Mouse (Mus musculus) olfactory bulb, adult 2 months (tissue): ENCODE measurements around the gene Serac1. TPM values are rescaled to one million over a fixed set of nuclear protein-coding genes. Genes with fewer than 3 reads are reported as not detected.

ENCODE experiments used
- H3K27ac ChIP-seq: fragments of 200-500 bp; 2 replicates; pipeline ENCODE4 v1.5.1; 2012; ENCODE audit warnings: low read depth, low read length; ENCODE audit not compliant: insufficient read depth
- H3K4me1 ChIP-seq: fragments of 200-500 bp; 2 replicates; pipeline ENCODE4 v1.6.1; 2012; ENCODE audit warnings: low read length; ENCODE audit not compliant: control insufficient read depth, insufficient read depth
- H3K4me3 ChIP-seq: fragments of 200-500 bp; 2 replicates; pipeline ENCODE4 v1.5.1; 2012; ENCODE audit warnings: mild to moderate bottlenecking, low read depth, low read length, moderate library complexity; ENCODE audit not compliant: insufficient read depth
- CTCF ChIP-seq: fragments of 200-500 bp; IDR thresholded peaks from 2 replicates; pipeline ENCODE4 v1.5.1; 2012; ENCODE audit warnings: low read depth, mild to moderate bottlenecking, low read length, moderate library complexity; ENCODE audit not compliant: insufficient read depth
- POLR2A ChIP-seq: fragments of 200-500 bp; IDR thresholded peaks from 2 replicates; pipeline ENCODE4 v1.6.1; 2012; ENCODE audit warnings: mild to moderate bottlenecking, low read depth, low read length, moderate library complexity; ENCODE audit not compliant: insufficient read depth
- WGBS: fragments of 180-500 bp; shearing (Covaris S2); methylation state at CpG from one replicate; pipeline ENCODE4 v1.1.7; 2018; 5-methylcytosine and 5-hydroxymethylcytosine counted together
- polyA plus RNA-seq: library from polyadenylated mRNA; stranded (reverse); fragments of >200 nt; gene quantifications from 2 replicates; pipeline ENCODE4 v1.2.4, GENCODE M21; 2012; ENCODE audit warnings: low replicate concordance; ENCODE audit not compliant: missing spikeins, insufficient read depth, insufficient read length

Gene Serac1
- polyA plus RNA-seq, 1 experiment = 202 TPM

DNA sequence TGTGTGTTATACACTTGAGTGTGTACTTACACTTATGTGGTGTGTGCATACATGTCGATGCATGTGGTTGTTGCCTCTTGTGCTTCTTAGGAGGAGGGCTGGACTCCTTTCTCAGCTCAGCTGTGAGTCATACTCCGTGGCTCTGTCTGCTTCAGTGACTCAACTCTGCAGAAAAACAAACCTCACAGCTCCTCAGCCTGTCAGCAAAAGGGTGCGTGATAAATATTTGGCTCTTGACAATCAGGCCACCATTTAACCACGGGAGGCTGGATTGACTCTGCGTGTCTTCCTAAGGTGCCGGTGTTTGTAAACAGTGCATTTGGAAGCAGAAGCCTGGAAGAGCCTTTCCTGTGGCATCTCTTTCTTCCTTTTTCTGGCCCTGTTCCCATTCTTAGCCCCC, 84.9 kb downstream of the Serac1 start:
- TF ChIP-seq POLR2A = no peak
- peaks cover 24% of the 10 kb centered on the region for H3K4me1 ChIP-seq
- WGBS = 25% methylated on average over 6 of the region's 6 CpGs
- peak overlapping the region; percentile 84 for H3K27ac ChIP-seq
- no peak overlapping the region for H3K4me3 ChIP-seq

DNA sequence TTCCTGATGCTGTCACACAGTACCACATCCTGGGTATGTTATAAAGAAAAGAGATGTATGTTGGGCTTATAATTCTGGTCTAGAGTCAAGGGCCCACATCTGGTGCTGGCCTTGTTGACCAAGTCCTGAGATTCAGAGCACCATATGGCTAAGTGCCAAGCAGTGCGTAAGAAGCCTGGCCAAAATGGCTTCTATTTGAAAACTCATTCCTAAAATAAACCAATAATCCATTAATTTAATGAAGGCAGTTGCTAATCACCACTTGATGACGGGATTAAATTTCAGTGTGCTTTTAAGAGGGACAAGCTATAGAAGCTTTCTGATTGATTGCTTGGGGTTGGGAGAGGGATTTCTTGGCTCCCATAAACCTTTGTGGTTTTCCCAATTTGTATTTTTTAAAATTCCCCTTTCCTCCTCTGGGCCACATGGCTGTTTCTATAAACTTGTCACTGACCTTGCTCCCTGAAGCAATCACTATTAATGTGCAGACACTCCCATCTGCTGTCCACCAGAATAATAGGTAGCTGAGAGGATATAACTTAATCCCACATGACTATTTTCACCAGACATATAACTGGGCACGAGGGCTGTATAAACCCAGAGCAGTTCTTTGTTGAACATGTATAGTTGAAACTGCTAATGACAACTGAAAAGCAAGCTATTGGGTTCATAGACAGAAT, 85.8 kb downstream of the Serac1 start:
- Histone ChIP-seq H3K4me3 (no peak overlapping the region), H3K27ac (no peak overlapping the region; the same call in 1 of the 2 replicates), H3K4me1 (peaks cover 24% of the 10 kb centered on the region)
- TF ChIP-seq POLR2A = no peak
- TF ChIP-seq CTCF = no peak
- WGBS = 76% methylated on average over 3 of the region's 3 CpGs

DNA sequence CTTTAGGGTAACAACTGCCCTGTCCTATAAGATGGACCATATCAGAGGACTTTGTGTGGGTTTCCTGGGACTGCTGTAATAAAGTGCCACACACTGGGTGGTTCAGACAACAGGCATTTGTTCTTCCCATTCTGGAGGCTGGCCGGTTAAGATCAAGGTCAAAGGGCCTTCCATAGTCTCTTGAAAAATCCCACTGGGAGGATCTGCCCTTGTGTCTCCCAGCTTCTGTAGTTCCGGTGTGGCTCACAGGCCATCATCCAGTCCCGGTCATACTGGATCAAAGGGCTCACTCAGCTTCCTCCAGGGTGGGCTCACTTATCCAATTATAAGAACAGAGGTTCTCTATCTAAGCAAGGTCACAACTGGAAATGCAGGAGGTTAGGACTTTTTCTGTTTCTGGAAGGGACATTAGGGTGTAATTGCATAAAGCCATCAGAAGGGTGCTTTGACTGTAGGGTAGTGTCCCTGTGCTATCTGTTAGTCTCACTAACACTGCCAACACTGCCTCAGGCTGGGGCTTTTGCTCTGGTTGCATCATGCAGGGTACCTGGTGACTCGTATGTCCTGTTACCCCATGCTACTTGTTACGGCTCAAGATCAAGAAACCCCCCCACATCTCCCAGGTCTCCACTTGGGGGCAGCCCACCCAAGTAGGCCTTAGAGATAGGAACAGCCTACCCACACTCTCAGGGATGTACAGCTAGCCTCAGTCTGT, 86.5 kb downstream of the Serac1 start:
- H3K4me1 ChIP-seq = peaks cover 24% of the 10 kb centered on the region
- TF ChIP-seq CTCF (no peak), POLR2A (no peak)

More for the DNA sequence above, 86.5 kb downstream of the Serac1 start:
- no peak overlapping the region for H3K4me3 ChIP-seq
- WGBS = 85% methylated on average over 5 of the region's 5 CpGs
- no peak overlapping the region for H3K27ac ChIP-seq

Other genes with a start within 250 kb of the Serac1 start
- not detected in 2 replicates for gene Snx9, start 238.4 kb downstream of the Serac1 start, polyA plus RNA-seq
- gene Synj2, start 138.5 kb downstream of the Serac1 start, polyA plus RNA-seq = not detected in 2 replicates
- not detected in 2 replicates for gene Gtf2h5, start within 50 bp of the Serac1 start, polyA plus RNA-seq
- gene Tulp4, start 26.7 kb upstream of the Serac1 start, polyA plus RNA-seq = 137 and 153 TPM in 2 replicates
- gene Tmem181a, start 177.1 kb upstream of the Serac1 start, polyA plus RNA-seq = 212 TPM in 1 of 2 replicates, not detected in the other
- gene Dynlt1a, start 237.8 kb upstream of the Serac1 start, polyA plus RNA-seq = not detected in 2 replicates